Mouse (Mus musculus) embryo, embryonic 11 days (tissue): Measurements from ENCODE around the gene Vegfa.
"Not testable (repeated sequence)": the region's sequence is repeated elsewhere in the genome, so short reads cannot be mapped to it uniquely, and the experiment has no call there.

ENCODE experiments used
- DNase-seq: peaks from one replicate; pipeline ENCODE4 v3.0.0-alpha.2; 2015

Gene Vegfa

DNA sequence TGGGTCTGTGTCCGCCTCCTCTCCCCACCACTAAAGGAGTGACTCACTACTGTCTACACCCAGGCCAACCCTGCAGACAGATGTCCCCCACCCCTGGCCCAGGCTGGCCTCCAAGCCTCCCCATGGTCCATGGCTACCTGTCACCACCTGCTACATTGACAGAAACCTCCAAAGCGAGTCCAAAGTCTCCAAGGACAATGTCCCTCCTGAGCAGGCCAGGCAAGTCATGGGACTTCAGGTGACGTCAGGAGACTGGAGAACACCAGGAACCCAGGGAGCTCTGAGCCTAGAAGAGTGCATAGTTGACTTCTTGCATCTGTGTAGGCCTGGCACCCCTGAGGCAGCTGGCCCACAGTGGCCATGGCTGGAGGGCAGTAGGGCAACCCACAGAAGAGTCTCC, 45.3 kb downstream of the Vegfa start:
- DNase-seq: no peak

DNA sequence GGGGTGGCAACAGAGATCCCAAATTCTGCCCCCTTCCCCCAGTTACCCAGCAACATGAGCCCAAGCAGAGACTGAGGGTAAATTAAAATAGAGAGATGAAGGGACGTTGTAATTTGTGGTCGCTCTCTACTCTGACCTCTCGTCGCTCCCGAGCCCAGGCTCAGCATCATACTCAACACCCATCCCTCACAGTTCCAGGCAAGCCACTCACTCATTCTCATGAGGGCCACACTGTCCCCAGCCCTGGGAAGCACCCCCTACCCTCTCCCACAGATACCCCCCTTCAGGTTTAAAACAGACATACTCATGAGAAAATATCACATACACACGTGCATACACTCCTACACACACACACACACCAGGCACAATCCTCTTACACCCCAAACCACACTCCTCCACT, 45.8 kb downstream of the Vegfa start:
- DNase-seq: no peak

DNA sequence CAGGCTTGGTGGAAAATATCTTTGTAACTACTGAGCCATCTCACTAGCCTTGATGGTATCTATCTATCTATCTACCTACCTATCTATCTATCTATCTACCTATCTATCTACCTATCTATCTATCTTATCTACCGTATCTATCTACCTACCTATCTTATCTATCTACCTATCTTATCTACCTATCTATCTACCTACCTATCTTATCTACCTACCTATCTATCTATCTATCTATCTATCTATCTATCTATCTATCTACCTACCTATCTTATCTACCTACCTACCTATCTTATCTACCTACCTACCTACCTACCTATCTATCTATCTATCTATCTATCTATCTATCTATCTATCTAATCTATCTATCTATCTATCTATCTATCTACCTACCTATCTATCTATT, 49.0 kb downstream of the Vegfa start:
- not testable (repeated sequence) for DNase-seq

DNA sequence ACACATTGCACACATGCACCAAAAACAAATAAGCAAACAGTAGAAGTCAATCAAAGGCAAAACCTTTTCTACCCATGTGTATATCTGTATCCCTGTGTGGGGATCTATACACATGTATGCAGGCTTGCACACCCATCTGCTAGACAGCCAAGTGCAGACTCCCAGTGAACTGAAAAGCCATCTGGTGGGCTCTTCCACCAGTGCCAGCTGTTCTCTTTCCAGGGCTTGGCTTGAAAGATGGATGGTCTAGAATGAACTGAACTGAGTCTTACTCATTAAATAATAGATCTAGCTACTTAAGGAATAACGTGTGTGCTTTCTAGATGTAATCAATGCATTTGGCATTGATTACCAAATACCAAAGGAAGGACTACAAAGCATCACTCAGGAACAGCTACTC, 50.3 kb downstream of the Vegfa start:
- no peak for DNase-seq

DNA sequence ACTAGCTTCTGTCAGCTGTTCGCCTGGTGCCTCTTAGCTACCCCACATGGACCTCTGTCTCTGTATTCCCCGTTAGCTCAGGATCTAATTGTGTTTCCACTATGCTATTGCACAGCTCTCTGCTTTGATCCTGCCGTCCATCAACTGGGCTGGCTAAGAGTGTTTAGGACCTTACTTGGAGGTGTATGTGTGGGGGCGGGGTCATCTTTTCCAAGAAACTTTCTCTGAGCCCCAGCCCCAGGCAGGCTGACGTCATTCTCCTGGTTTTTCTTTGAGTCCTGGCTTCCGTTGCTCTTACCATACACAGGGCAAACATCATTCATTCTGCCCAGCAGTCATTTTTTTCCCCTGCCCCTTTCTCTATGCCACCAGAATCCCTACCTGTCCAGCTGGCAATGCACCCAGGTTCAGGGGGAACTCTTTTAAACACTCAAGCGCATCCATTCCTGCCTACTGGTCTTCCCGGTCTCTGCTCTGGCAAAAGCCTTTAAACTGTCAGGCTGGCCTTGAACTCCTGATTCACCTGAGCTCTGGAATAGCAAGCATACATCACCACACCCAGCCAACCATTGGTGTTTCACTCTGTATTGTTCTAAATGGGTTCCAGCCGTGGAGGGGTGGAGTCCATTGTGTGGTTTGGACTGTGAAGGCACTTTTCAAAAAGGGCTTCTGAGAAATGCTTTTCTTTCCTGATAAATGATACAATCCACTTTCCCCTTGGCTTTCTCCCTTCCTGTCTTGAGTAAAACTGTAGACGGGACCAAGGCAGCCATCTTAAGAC, 53.0 kb downstream of the Vegfa start:
- DNase-seq: no peak

DNA sequence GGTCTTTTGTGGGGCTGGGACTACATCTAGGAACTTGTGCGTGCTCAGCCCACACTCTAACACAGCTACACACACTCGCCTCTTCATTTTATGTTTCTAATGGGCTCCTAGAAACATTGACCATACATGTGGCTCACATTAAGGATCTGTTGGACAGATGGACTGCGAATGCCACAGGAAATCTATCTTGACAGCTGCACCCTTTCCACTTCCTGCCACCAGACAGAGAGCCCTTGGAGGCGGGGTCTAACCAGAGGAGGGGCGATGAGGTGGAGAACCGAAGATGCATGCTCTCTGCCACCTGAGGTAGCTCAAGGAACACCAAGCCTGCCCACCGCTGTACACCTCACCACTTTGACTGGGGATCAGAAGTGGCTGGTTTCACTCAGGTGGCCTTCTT, 57.7 kb downstream of the Vegfa start:
- DNase-seq: peak; percentile 71

DNA sequence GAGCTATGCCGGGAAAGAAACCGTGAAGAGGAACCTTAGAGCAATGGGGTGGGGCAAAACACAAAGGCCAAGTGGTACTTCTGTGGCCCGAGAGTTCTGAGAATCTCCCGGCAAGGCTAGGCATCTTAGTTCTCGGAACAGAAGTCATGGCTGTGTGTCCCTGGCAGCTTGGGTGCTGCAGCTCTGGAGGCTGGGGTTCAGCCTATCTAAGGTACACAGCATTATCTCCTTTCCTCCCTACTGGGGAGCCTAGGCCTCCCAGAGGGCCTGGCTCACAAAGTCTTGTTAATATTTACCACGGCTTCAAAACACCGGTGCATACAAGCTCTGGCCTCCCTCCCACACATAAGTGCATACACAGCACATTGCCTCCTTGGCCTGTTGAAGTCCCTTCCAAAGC, 59.0 kb downstream of the Vegfa start:
- no peak for DNase-seq

DNA sequence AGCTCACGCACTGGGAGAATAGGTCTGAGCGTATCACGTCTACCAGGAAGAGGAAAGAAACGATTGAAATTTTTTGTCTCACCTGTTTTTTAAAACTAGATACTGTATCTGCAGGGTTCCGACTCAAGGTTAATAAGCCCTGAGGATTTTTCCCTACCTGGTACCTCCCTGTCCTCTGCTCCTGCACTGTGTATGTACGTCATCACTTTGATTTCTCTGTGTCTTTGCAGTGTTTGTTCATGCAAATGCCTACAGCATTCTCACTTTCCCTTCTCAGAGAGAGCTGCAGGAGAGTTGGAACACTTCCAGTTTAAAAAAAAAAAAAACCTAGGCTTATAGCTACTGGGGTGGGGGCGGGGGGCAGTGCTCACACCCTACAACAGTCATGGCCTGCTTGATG, 59.8 kb downstream of the Vegfa start:
- DNase-seq: no peak

DNA sequence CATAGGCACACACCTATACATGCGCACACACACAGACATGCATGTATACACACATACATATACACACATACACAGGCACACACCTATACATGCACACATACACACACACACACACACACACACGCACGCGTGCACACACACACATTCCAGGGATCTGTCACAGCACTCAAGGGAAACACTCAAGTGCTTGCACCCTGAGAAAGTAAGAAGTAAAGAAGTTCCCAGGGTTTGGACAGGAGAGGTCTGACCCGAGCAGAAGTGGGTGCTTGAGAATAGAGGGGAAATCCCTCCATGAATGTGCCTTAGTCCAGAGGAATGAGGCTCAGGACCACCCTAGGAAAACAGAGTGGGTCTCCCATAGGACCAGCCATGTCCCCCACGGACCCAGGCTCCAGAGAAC, 60.4 kb downstream of the Vegfa start:
- DNase-seq: no peak

DNA sequence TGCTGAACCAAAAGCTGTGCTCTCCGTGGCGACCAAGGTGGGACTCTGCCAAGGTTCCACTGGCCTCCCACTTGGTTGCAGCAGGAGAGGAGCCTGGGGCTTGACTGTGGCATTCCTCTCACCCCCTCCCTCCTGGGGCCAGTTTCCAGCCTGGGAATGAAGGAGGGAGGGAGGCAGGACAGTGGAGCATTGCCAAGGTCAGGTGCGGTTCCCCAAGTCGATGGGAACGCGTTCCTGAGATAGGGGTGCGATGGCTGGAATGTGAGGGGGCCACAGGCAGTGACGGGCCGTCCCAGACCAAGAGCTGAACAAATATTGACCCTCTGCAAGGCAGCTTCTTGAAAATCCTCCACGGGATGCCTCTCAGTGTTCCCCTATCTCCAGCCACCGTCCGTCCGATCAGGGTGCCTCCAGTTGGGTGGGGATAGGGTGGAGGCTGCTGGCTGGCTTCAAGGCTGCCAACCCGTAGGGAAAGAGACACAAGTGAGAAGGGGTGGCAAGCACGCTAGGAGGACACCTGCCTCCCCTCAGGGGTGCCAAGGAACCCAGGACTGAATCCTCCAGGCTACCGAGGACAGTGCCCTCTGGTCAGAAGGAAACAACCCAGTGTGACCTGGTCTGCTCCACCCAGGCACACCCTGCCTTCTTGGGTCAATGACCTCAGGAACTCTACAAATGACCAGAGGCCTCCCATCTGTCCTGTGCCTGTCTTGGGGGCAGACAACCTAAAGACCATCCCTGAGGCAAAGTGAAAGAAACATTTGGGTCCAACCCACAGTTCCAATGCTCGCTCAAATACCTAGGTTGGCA, 61.2 kb downstream of the Vegfa start:
- DNase-seq: no peak

DNA sequence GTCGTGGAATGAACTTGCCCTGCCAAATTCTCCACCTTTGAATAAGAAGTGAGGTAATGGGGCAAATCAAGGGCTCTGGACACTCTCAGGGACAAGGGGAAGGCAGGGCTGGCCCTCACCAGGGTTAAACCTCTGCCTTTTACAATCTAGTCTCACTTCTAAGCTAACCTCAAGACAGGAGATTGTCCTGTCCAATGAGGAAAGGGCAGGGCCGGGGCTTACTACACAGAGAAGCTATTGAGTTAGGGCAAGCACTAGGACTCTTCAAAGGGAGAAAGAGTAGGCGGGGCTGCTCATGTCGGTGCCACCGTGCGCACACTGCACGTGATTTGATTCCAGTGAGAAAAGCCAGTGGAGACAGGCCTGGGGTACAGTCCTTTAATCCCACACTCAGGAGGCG, 62.6 kb downstream of the Vegfa start:
- no peak for DNase-seq

DNA sequence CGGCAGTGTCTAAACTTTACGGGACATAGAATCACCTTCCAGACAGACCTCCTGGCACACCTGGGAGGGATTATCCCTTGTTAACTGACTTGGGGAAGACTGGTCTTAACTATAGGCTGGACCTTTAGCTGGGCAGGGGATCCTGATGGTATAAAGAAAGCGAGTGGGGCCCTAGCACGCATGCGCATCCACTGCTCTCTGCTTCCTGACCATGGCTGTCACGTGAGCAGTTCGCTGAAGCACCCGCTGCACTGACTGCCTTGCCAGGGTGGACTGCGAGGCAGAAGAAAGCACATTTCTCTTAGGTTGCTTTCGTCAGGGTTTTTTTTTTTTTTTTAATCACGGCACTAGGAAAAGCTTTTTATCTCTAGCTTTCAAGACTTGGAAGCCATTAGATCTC, 63.8 kb downstream of the Vegfa start:
- DNase-seq: no peak
